In the genomic region with DNA sequence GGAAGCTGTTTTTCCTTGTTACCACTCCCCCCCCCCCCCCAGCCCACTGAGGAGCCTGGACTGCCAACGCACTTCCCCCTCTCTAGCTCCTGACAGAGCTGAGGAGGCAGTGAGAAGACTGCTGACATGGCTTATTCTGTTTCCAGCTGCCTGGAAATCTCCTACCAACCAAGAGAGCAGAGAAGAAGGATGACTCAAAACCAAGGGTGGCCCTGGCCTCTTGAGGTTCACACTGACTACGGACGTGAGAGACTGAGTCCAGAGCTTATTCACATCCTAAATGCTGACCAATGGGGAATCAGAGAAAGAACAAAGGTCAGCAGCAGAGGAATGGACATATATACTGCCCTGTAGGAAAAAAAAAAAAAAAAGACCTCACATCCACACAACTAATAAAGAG, we compare ENCODE assay signal across 20 mouse cellular contexts. TPM values are rescaled to one million over a fixed set of nuclear protein-coding genes. Genes with fewer than 3 reads are reported as not detected.
A peak's percentile ranks its signal among the peaks of the same experiment; 100 is the strongest.
DNase-seq lines count a peak whose midpoint lies in the region; ATAC-seq and TF ChIP-seq lines count a peak whose summit lies in the region.
"Had no signal": no experiment of that assay in that cellular context is flagged by ENCODE, and none has a peak within 500 bp of the region (broad histone marks: within the 10 kb centered on the region; RNA-seq: fewer than 3 reads in every experiment).

No protein-coding gene starts in this region.

- no peak overlapping the region for H3K4me2 ChIP-seq in hindbrain, embryonic 13.5 days
- H3K4me2 ChIP-seq in hindbrain, embryonic 11.5 days (replicated peaks; ENCODE audit: low read depth, low read length) = no peak overlapping the region
- H3K4me2 ChIP-seq in stomach, postnatal 0 days (replicated peaks; ENCODE audit: low read depth) = no peak overlapping the region
- H3K4me2 ChIP-seq: embryonic facial prominence, embryonic 13.5 days; limb, embryonic 12.5 days; lung, embryonic 15.5 days had no signal

- no peak for ATAC-seq in hindbrain, embryonic 13.5 days (ENCODE audit: low FRiP score)
- no peak for ATAC-seq in hindbrain, embryonic 11.5 days (ENCODE audit: low FRiP score)
- ATAC-seq in stomach, postnatal 0 days (ENCODE audit: low FRiP score, low TSS enrichment) = no peak
- ATAC-seq: activated CD4-positive, CD25-positive, alpha-beta regulatory T cell, adult 4 months; midbrain, embryonic 16.5 days had no signal

- WGBS in hindbrain, embryonic 13.5 days = 83% methylated on average over 3 of the region's 3 CpGs
- 78% methylated on average over 3 of the region's 3 CpGs for WGBS in hindbrain, embryonic 11.5 days
- WGBS in stomach, postnatal 0 days = 65% methylated on average over 3 of the region's 3 CpGs

- peak overlapping the region; percentile 67; the same call in 1 of the 2 replicates for H3K27ac ChIP-seq in hindbrain, embryonic 13.5 days
- no peak overlapping the region for H3K27ac ChIP-seq in hindbrain, embryonic 11.5 days (ENCODE audit: low read depth, low read length)
- H3K27ac ChIP-seq in left cerebral cortex, adult 2 months = peak overlapping the region; percentile 88
- H3K27ac ChIP-seq in stomach, postnatal 0 days (replicated peaks) = 0 out of 2 replicates have a peak overlapping the region, but pooled peaks have one; percentile 24
- H3K27ac ChIP-seq: limb, embryonic 12.5 days; lung, embryonic 15.5 days had no signal

- intact Hi-C loops in left cerebral cortex, adult 2 months (cut with DNase I) = no loop called here
- intact Hi-C loops in left cerebral cortex, postnatal 10 days (cut with DNase I) = no loop called here

- no peak for DNase-seq in hindbrain, embryonic 11.5 days (ENCODE audit: low spot score)
- DNase-seq in left cerebral cortex, adult 2 months (ENCODE audit: extremely low spot score in 1 of 2, low spot score in 2 of 2) = no peak
- no peak for DNase-seq in left cerebral cortex, postnatal 10 days (ENCODE audit: extremely low spot score in 1 of 2, low spot score in 2 of 2)
- peak; percentile 83 for DNase-seq in brain, adult 2 months (ENCODE audit: low read depth, low spot score)
- no peak for DNase-seq in stomach, postnatal 0 days (ENCODE audit: low spot score)
- no peak for DNase-seq in urinary bladder, postnatal 14 days (ENCODE audit: low spot score)
- DNase-seq: cerebellum, adult 11 months; cerebellum, postnatal 25 days; right cerebral cortex, postnatal 14 days had no signal

- no peaks in the 10 kb centered on the region for H3K27me3 ChIP-seq in hindbrain, embryonic 13.5 days
- no peaks in the 10 kb centered on the region for H3K27me3 ChIP-seq in hindbrain, embryonic 11.5 days (ENCODE audit: control insufficient read depth, insufficient read depth, low read length)
- no peaks in the 10 kb centered on the region for H3K27me3 ChIP-seq in stomach, postnatal 0 days (ENCODE audit: control insufficient read depth, insufficient read depth, low read length)
- H3K27me3 ChIP-seq: embryonic facial prominence, embryonic 13.5 days; limb, embryonic 12.5 days; lung, embryonic 15.5 days had no signal

- H3K9me3 ChIP-seq in hindbrain, embryonic 13.5 days = no peaks in the 10 kb centered on the region
- no peaks in the 10 kb centered on the region for H3K9me3 ChIP-seq in hindbrain, embryonic 11.5 days (ENCODE audit: control insufficient read depth, low read length)
- no peaks in the 10 kb centered on the region for H3K9me3 ChIP-seq in stomach, postnatal 0 days (ENCODE audit: control insufficient read depth, low read length)
- H3K9me3 ChIP-seq: embryonic facial prominence, embryonic 13.5 days; limb, embryonic 12.5 days; lung, embryonic 15.5 days had no signal

- peaks cover 33% of the 10 kb centered on the region for H3K4me1 ChIP-seq in hindbrain, embryonic 13.5 days (replicated peaks)
- H3K4me1 ChIP-seq in hindbrain, embryonic 11.5 days (replicated peaks; ENCODE audit: control insufficient read depth, insufficient read depth, low read length) = peaks cover under 1% of the 10 kb centered on the region; the same call in 1 of the 2 replicates
- H3K4me1 ChIP-seq in stomach, postnatal 0 days (replicated peaks; ENCODE audit: control insufficient read depth, insufficient read depth) = peaks cover 20% of the 10 kb centered on the region

- H3K4me3 ChIP-seq in hindbrain, embryonic 13.5 days = no peak overlapping the region
- H3K4me3 ChIP-seq in hindbrain, embryonic 11.5 days (ENCODE audit: low read depth, low read length) = no peak overlapping the region
- H3K4me3 ChIP-seq in left cerebral cortex, adult 2 months = no peak overlapping the region
- no peak overlapping the region for H3K4me3 ChIP-seq in stomach, postnatal 0 days (ENCODE audit: low read depth, low read length)
- H3K4me3 ChIP-seq: embryonic facial prominence, embryonic 13.5 days; limb, embryonic 12.5 days; lung, embryonic 15.5 days had no signal

- TF ChIP-seq CTCF in left cerebral cortex, adult 2 months (IDR thresholded peaks at IDR 0.05) = no peak
- no peak for TF ChIP-seq CTCF in stomach, postnatal 0 days (IDR thresholded peaks at IDR 0.05; ENCODE audit: low read depth)

- H3K9ac ChIP-seq in hindbrain, embryonic 13.5 days = no peak overlapping the region
- no peak overlapping the region for H3K9ac ChIP-seq in hindbrain, embryonic 11.5 days (ENCODE audit: low read depth, low read length)
- H3K9ac ChIP-seq in stomach, postnatal 0 days (ENCODE audit: low read length) = no peak overlapping the region
- H3K9ac ChIP-seq: embryonic facial prominence, embryonic 13.5 days; limb, embryonic 12.5 days; lung, embryonic 15.5 days had no signal

- no peak for TF ChIP-seq EP300 in stomach, postnatal 0 days (optimal IDR thresholded peaks at IDR 0.05)

- peaks cover 51% of the 10 kb centered on the region for H3K36me3 ChIP-seq in hindbrain, embryonic 13.5 days
- H3K36me3 ChIP-seq in hindbrain, embryonic 11.5 days (ENCODE audit: control insufficient read depth, insufficient read depth, low read length) = no peaks in the 10 kb centered on the region
- 0 out of 2 replicates have a peak, but pooled peaks cover 3% of the 10 kb centered on the region for H3K36me3 ChIP-seq in stomach, postnatal 0 days (ENCODE audit: control insufficient read depth, insufficient read depth, low read length)

RNA-seq across cellular contexts. Expression of a gene that starts 5.7 kb away (rescaled TPM):
- polyA plus RNA-seq in hindbrain, embryonic 13.5 days (2015; fragmentation: Nextera tagmentation; extraction: Ambion mirVana) = 0.43 TPM in 1 of 2 replicates, not detected in the other
- polyA plus RNA-seq in hindbrain, embryonic 11.5 days (2014; fragmentation: Nextera tagmentation; extraction: Ambion mirVana) = 0.50 and 0.82 TPM in 2 replicates
- total RNA-seq in left cerebral cortex, adult 2 months (2021) = not detected
- not detected for total RNA-seq in left cerebral cortex, postnatal 10 days (2021)
- polyA plus RNA-seq in stomach, postnatal 0 days (2015; fragmentation: Nextera tagmentation; extraction: Ambion mirVana) = 0.13 and 0.22 TPM in 2 replicates
- total RNA-seq: granulocyte monocyte progenitor cell, adult 5-6 weeks; heart, postnatal 10 days; left cerebral cortex, adult 18-20 months; megakaryocyte, adult 5-6 weeks had no signal
- polyA plus RNA-seq: embryonic facial prominence, embryonic 13.5 days; limb, embryonic 12.5 days; midbrain, embryonic 16.5 days had no signal

RNA-seq across cellular contexts. Expression of a gene that starts 7.0 kb away (rescaled TPM):
- polyA plus RNA-seq in hindbrain, embryonic 13.5 days (2015; fragmentation: Nextera tagmentation; extraction: Ambion mirVana) = 47.4 and 48.0 TPM in 2 replicates
- polyA plus RNA-seq in hindbrain, embryonic 11.5 days (2014; fragmentation: Nextera tagmentation; extraction: Ambion mirVana) = 47.2 and 50.3 TPM in 2 replicates
- 10 to 100 TPM; 60.5 to 61.7 TPM for total RNA-seq in left cerebral cortex, adult 2 months (2021)
- total RNA-seq in left cerebral cortex, postnatal 10 days (2021) = 10 to 100 TPM; 68.3 to 68.6 TPM
- polyA plus RNA-seq in stomach, postnatal 0 days (2015; fragmentation: Nextera tagmentation; extraction: Ambion mirVana) = 24.6 and 27.2 TPM in 2 replicates

RNA-seq across cellular contexts. Expression of a gene that starts 15.2 kb away (rescaled TPM):
- polyA plus RNA-seq in hindbrain, embryonic 13.5 days (2015; fragmentation: Nextera tagmentation; extraction: Ambion mirVana) = 2.7 and 3.0 TPM in 2 replicates
- polyA plus RNA-seq in hindbrain, embryonic 11.5 days (2014; fragmentation: Nextera tagmentation; extraction: Ambion mirVana) = 1.8 and 1.9 TPM in 2 replicates
- total RNA-seq in left cerebral cortex, adult 2 months (2021) = 1 to 10 TPM; 3.0 to 3.7 TPM
- 1 to 10 TPM; 1.8 to 1.9 TPM for total RNA-seq in left cerebral cortex, postnatal 10 days (2021)
- 2.6 and 2.9 TPM in 2 replicates for polyA plus RNA-seq in stomach, postnatal 0 days (2015; fragmentation: Nextera tagmentation; extraction: Ambion mirVana)

RNA-seq across cellular contexts. Expression of a gene that starts 18.7 kb away (rescaled TPM):
- polyA plus RNA-seq in hindbrain, embryonic 13.5 days (2015; fragmentation: Nextera tagmentation; extraction: Ambion mirVana) = 28.2 and 29.0 TPM in 2 replicates
- polyA plus RNA-seq in hindbrain, embryonic 11.5 days (2014; fragmentation: Nextera tagmentation; extraction: Ambion mirVana) = 76.6 and 87.5 TPM in 2 replicates
- total RNA-seq in left cerebral cortex, adult 2 months (2021) = 100 to 1,000 TPM; 139 to 142 TPM
- 100 to 1,000 TPM; 162 to 167 TPM for total RNA-seq in left cerebral cortex, postnatal 10 days (2021)
- 18.4 and 22.0 TPM in 2 replicates for polyA plus RNA-seq in stomach, postnatal 0 days (2015; fragmentation: Nextera tagmentation; extraction: Ambion mirVana)

RNA-seq across cellular contexts. Expression of a gene that starts 27.1 kb away (rescaled TPM):
- polyA plus RNA-seq in hindbrain, embryonic 13.5 days (2015; fragmentation: Nextera tagmentation; extraction: Ambion mirVana) = 0.13 and 0.40 TPM in 2 replicates
- 0.08 and 0.71 TPM in 2 replicates for polyA plus RNA-seq in hindbrain, embryonic 11.5 days (2014; fragmentation: Nextera tagmentation; extraction: Ambion mirVana)
- under 1 TPM; 0.16 to 0.26 TPM for total RNA-seq in left cerebral cortex, adult 2 months (2021)
- under 1 TPM; 0.21 to 0.75 TPM for total RNA-seq in left cerebral cortex, postnatal 10 days (2021)
- 0.18 and 0.34 TPM in 2 replicates for polyA plus RNA-seq in stomach, postnatal 0 days (2015; fragmentation: Nextera tagmentation; extraction: Ambion mirVana)
- total RNA-seq: granulocyte monocyte progenitor cell, adult 5-6 weeks; megakaryocyte, adult 5-6 weeks had no signal
- polyA plus RNA-seq: forebrain, embryonic 11.5 days had no signal
